Mouse (Mus musculus): ENCODE measurements around the gene Eci2.

GRCm38 (mm10) chr13:35064381-35064780, 37.5 kb upstream of the Eci2 start:
- TF ChIP-seq CTCF (IDR thresholded peaks at IDR 0.05; ENCODE audit: borderline replicate concordance, control insufficient read depth, extremely low read depth, insufficient read depth, low read length, poor library complexity) (no peak), POLR2A (IDR thresholded peaks at IDR 0.05; ENCODE audit: control insufficient read depth, extremely low read depth, insufficient read depth, low read length, poor library complexity) (no peak)

Measured in thymus, adult 2 months (tissue).